Mouse (Mus musculus) embryonic facial prominence, embryonic 11.5 days (tissue): Measurements from ENCODE around the gene Cd2bp2. TPM values are rescaled to one million over a fixed set of nuclear protein-coding genes. Genes with fewer than 3 reads are reported as not detected.

Source experiments
- ATAC-seq: fragments of 200-750 bp; cut with Nextera tagmentation; replicated peaks from 2 replicates; pipeline ENCODE4 v1.8.0; 2017; ENCODE audit warnings: low read depth; ENCODE audit not compliant: insufficient number of reproducible peaks, low FRiP score, low TSS enrichment
- DNase-seq: peaks from one replicate; pipeline ENCODE4 v3.0.0-alpha.2; 2015; ENCODE audit warnings: low spot score
- H3K27ac ChIP-seq: fragments of 300-500 bp; sonication (generic); replicated peaks from 2 replicates; pipeline ENCODE4 v1.5.1; 2014; ENCODE audit warnings: mild to moderate bottlenecking, low read depth, low read length, control low read depth
- H3K27me3 ChIP-seq: fragments of 300-500 bp; sonication (generic); 2 replicates; pipeline ENCODE4 v1.6.1; 2014; ENCODE audit warnings: mild to moderate bottlenecking, low read length, moderate library complexity, mixed read lengths; ENCODE audit not compliant: control insufficient read depth, insufficient read depth
- H3K36me3 ChIP-seq: fragments of 300-500 bp; sonication (generic); replicated peaks from 2 replicates; pipeline ENCODE4 v1.6.1; 2014; ENCODE audit warnings: low read depth, mild to moderate bottlenecking, low read length, moderate library complexity, mixed read lengths; ENCODE audit not compliant: control insufficient read depth, insufficient read depth
- H3K4me1 ChIP-seq: fragments of 300-500 bp; sonication (generic); 2 replicates; pipeline ENCODE4 v1.6.1; 2014; ENCODE audit warnings: low read length, mixed read lengths; ENCODE audit not compliant: control insufficient read depth, insufficient read depth
- H3K4me2 ChIP-seq: fragments of 300-500 bp; sonication (generic); 2 replicates; pipeline ENCODE4 v1.6.1; 2014; ENCODE audit warnings: low read depth, mild to moderate bottlenecking, control low read depth, low read length, moderate library complexity
- H3K4me3 ChIP-seq: fragments of 300-500 bp; sonication (generic); 2 replicates; pipeline ENCODE4 v1.5.1; 2014; ENCODE audit warnings: low read depth, low read length, control low read depth
- H3K9ac ChIP-seq: fragments of 300-500 bp; sonication (generic); replicated peaks from 2 replicates; pipeline ENCODE4 v1.6.1; 2014; ENCODE audit warnings: mild to moderate bottlenecking, control low read depth, low read length
- H3K9me3 ChIP-seq: fragments of 300-500 bp; sonication (generic); replicated peaks from 2 replicates; pipeline ENCODE4 v1.6.1; 2016; ENCODE audit warnings: mild to moderate bottlenecking, low read length, inconsistent platforms, mixed read lengths; ENCODE audit not compliant: control insufficient read depth
- WGBS: fragments of 180-500 bp; shearing (Covaris S2); extraction: QIAGEN DNeasy Blood & Tissue Kit; methylation state at CpG from one replicate; pipeline ENCODE4 v1.1.7; 2014; 5-methylcytosine and 5-hydroxymethylcytosine counted together
- polyA plus RNA-seq: library from polyadenylated mRNA; unstranded; fragments of >200 nt; fragmentation: Nextera tagmentation; extraction: Ambion mirVana; gene quantifications from 2 replicates; pipeline ENCODE4 v1.2.1, GENCODE M21; 2014

The Cd2bp2 gene
- polyA plus RNA-seq, 1 experiment from 2014 or later, result 74.0 TPM

DNA sequence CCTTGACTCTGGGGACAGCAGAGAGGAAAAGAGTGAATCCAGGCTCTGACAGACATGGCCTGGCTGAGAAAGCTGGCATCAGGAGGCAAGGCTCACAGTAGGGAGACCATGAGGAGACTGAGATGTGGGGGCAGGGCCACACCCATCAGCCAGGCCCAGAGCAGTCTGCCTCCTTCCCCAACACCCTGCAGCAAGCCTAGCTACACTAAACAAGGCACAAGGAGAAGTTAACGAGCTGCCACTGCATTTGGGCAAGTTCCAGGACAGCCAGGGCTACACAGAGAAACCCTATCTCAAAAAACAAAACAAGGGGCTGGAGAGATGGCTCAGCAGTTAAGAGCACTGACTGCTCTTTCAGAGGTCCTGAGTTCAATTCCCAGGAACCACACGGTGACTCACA is 53.6 kb downstream of the Cd2bp2 start:
- H3K4me3 ChIP-seq, result no peak overlapping the region
- H3K4me2 ChIP-seq, result no peak overlapping the region
- no peak for DNase-seq
- no peak for ATAC-seq
- H3K9me3 ChIP-seq, result no peaks in the 10 kb centered on the region
- no peak overlapping the region for H3K27ac ChIP-seq
- 60% methylated on average over 2 of the region's 2 CpGs for WGBS
- H3K36me3 ChIP-seq, result no peaks in the 10 kb centered on the region
- no peaks in the 10 kb centered on the region for H3K27me3 ChIP-seq
- H3K4me1 ChIP-seq, result no peaks in the 10 kb centered on the region
- H3K9ac ChIP-seq, result no peak overlapping the region

Other genes starting within 250 kb of the Cd2bp2 start
- gene Asphd1, start 246.5 kb downstream of the Cd2bp2 start, polyA plus RNA-seq, result 0.60 TPM in 2 replicates
- 1.2 and 3.2 TPM in 2 replicates for gene Sez6l2, start 245.5 kb downstream of the Cd2bp2 start, polyA plus RNA-seq
- 64.3 and 71.6 TPM in 2 replicates for gene Cdipt, start 220.1 kb downstream of the Cd2bp2 start, polyA plus RNA-seq
- 1.0 and 2.0 TPM in 2 replicates for gene Cdiptos, start 220.0 kb downstream of the Cd2bp2 start, polyA plus RNA-seq
- 2.6 and 3.0 TPM in 2 replicates for gene Mvp, start 181.4 kb downstream of the Cd2bp2 start, polyA plus RNA-seq
- gene Pagr1b, start 179.6 kb downstream of the Cd2bp2 start, polyA plus RNA-seq, result 0.32 and 0.53 TPM in 2 replicates
- 53.4 and 75.3 TPM in 2 replicates for gene Pagr1a, start 178.7 kb downstream of the Cd2bp2 start, polyA plus RNA-seq
- 52.7 and 56.0 TPM in 2 replicates for gene Gm42742, start 175.0 kb downstream of the Cd2bp2 start, polyA plus RNA-seq
- 7.6 and 7.7 TPM in 2 replicates for gene Prrt2, start 174.8 kb downstream of the Cd2bp2 start, polyA plus RNA-seq
- 63.1 and 66.4 TPM in 2 replicates for gene Maz, start 169.0 kb downstream of the Cd2bp2 start, polyA plus RNA-seq
- gene Kif22, start 153.6 kb downstream of the Cd2bp2 start, polyA plus RNA-seq, result 192 and 199 TPM in 2 replicates
- gene Zg16, start 108.7 kb downstream of the Cd2bp2 start, polyA plus RNA-seq, result not detected in 2 replicates
- 1.0 and 1.1 TPM in 2 replicates for gene AI467606, start 104.7 kb downstream of the Cd2bp2 start, polyA plus RNA-seq
- 2.5 and 3.0 TPM in 2 replicates for gene Qprt, start 73.8 kb downstream of the Cd2bp2 start, polyA plus RNA-seq
- gene Spn, start 58.2 kb downstream of the Cd2bp2 start, polyA plus RNA-seq, result not detected in 2 replicates
- 15.8 and 19.2 TPM in 2 replicates for gene Tbc1d10b, start 12.4 kb upstream of the Cd2bp2 start, polyA plus RNA-seq
- gene Mylpf, start 12.8 kb upstream of the Cd2bp2 start, polyA plus RNA-seq, result 19.8 and 22.8 TPM in 2 replicates
- gene Zfp553, start 37.0 kb upstream of the Cd2bp2 start, polyA plus RNA-seq, result 20.9 and 22.5 TPM in 2 replicates
- 21.0 and 24.6 TPM in 2 replicates for gene Sept1, start 37.1 kb upstream of the Cd2bp2 start, polyA plus RNA-seq
- 63.2 and 65.3 TPM in 2 replicates for gene Zfp771, start 48.2 kb upstream of the Cd2bp2 start, polyA plus RNA-seq
- 253 and 266 TPM in 2 replicates for gene Dctpp1, start 64.7 kb upstream of the Cd2bp2 start, polyA plus RNA-seq
- gene Sephs2, start 78.0 kb upstream of the Cd2bp2 start, polyA plus RNA-seq, result 92.4 and 102 TPM in 2 replicates
- gene Itgal, start 100.2 kb upstream of the Cd2bp2 start, polyA plus RNA-seq, result 0.59 and 1.2 TPM in 2 replicates
- 6.1 and 6.4 TPM in 2 replicates for gene Zfp768, start 149.5 kb upstream of the Cd2bp2 start, polyA plus RNA-seq
- gene Zfp747, start 180.0 kb upstream of the Cd2bp2 start, polyA plus RNA-seq, result 5.6 and 7.8 TPM in 2 replicates
- gene 9130019O22Rik, start 191.1 kb upstream of the Cd2bp2 start, polyA plus RNA-seq, result 6.7 and 7.1 TPM in 2 replicates
- 6.1 TPM in 2 replicates for gene E430018J23Rik, start 197.6 kb upstream of the Cd2bp2 start, polyA plus RNA-seq
- gene Zfp764, start 210.8 kb upstream of the Cd2bp2 start, polyA plus RNA-seq, result 7.9 and 8.2 TPM in 2 replicates
- 27.3 and 29.8 TPM in 2 replicates for gene Zfp688, start 226.0 kb upstream of the Cd2bp2 start, polyA plus RNA-seq